Mouse (Mus musculus) layer of hippocampus, adult 2 months (tissue): ENCODE data around the gene Gm10322. TPM values are rescaled to one million over a fixed set of nuclear protein-coding genes. Genes with fewer than 3 reads are reported as not detected.

ENCODE experiments used
- DNase-seq, 2 experiments: peaks; one replicate each; pipeline ENCODE4 v3.0.0; 2022; ENCODE audit warnings: low spot score in 2 of 2
- H3K27ac ChIP-seq: fragments of 200-600 bp; 2 replicates; pipeline ENCODE4 v1.8.1; 2022
- H3K4me3 ChIP-seq: fragments of 200-600 bp; 2 replicates; pipeline ENCODE4 v1.8.1; 2022; ENCODE audit warnings: mild to moderate bottlenecking
- CTCF ChIP-seq: fragments of 200-600 bp; conservative IDR thresholded peaks from 2 replicates; pipeline ENCODE4 v1.8.1; 2022; ENCODE audit warnings: antibody characterized with exemption, mild to moderate bottlenecking, moderate library complexity
- total RNA-seq, 2 experiments: library from RNA; stranded (reverse); gene quantifications; 2 replicates each; pipeline ENCODE4 v1.2.3; 2021

Gene Gm10322
- total RNA-seq, 2 experiments from 2014 or later: not detected

GRCm38 (mm10) chr10:59613276-59613675 is 2.6 kb upstream of the Gm10322 start:
- Histone ChIP-seq H3K27ac (no peak overlapping the region; the same call in 1 of the 2 replicates), H3K4me3 (no peak overlapping the region)
- no peak for DNase-seq
- TF ChIP-seq CTCF: no peak

- DNase-seq: no peak
- TF ChIP-seq CTCF: peak; percentile 30
- Histone ChIP-seq H3K27ac (peak overlapping the region; percentile 32; the same call in 1 of the 2 replicates), H3K4me3 (peak overlapping the region; percentile 61)
These were observed 1.7 kb upstream of the Gm10322 start for GRCm38 (mm10) chr10:59614141-59614540.

GRCm38 (mm10) chr10:59615411-59615810 is 452 bp upstream of the Gm10322 start:
- peak overlapping the region; percentile 61 for H3K4me3 ChIP-seq
- H3K27ac ChIP-seq: peak overlapping the region; percentile 92
- no peak for TF ChIP-seq CTCF
- no peak for DNase-seq

GRCm38 (mm10) chr10:59616522-59616921 is 659 bp downstream of the Gm10322 start, which contains the start of gene Mcu:
Gene Mcu, minus strand, starts transcription at chr10:59616692.
- Histone ChIP-seq H3K27ac (peak within 1 kb of the TSS; percentile 92), H3K4me3 (peak within 1 kb of the TSS; percentile 61)
- DNase-seq: peak; percentile 95
- TF ChIP-seq CTCF: no peak

GRCm38 (mm10) chr10:59617776-59618175 is 1.9 kb downstream of the Gm10322 start:
- no peak overlapping the region for H3K27ac ChIP-seq
- TF ChIP-seq CTCF: no peak
- no peak overlapping the region for H3K4me3 ChIP-seq
- DNase-seq: no peak

- Histone ChIP-seq H3K4me3 (no peak overlapping the region), H3K27ac (no peak overlapping the region)
- TF ChIP-seq CTCF: no peak
- no peak for DNase-seq
These were observed 5.5 kb downstream of the Gm10322 start for GRCm38 (mm10) chr10:59621355-59621754.

GRCm38 (mm10) chr10:59623496-59623895 is 7.6 kb downstream of the Gm10322 start:
- no peak overlapping the region for H3K4me3 ChIP-seq
- H3K27ac ChIP-seq: no peak overlapping the region
- DNase-seq: no peak
- TF ChIP-seq CTCF: no peak

- peak overlapping the region; percentile 56; the same call in 1 of the 2 replicates for H3K27ac ChIP-seq
- no peak for TF ChIP-seq CTCF
These were observed 13.0 kb downstream of the Gm10322 start for GRCm38 (mm10) chr10:59628641-59629505.

GRCm38 (mm10) chr10:59629506-59629782 is 13.6 kb downstream of the Gm10322 start:
- TF ChIP-seq CTCF: no peak
- no peak for DNase-seq
- no peak overlapping the region for H3K4me3 ChIP-seq
- H3K27ac ChIP-seq: peak overlapping the region; percentile 56; the same call in 1 of the 2 replicates

More at GRCm38 (mm10) chr10:59628641-59629505, 13.0 kb downstream of the Gm10322 start:
- H3K4me3 ChIP-seq: no peak overlapping the region
- DNase-seq: no peak

- DNase-seq: no peak
- H3K4me3 ChIP-seq: no peak overlapping the region
- H3K27ac ChIP-seq: no peak overlapping the region
- no peak for TF ChIP-seq CTCF
These were observed 20.2 kb downstream of the Gm10322 start for GRCm38 (mm10) chr10:59636048-59636447.

- DNase-seq: no peak
- no peak for TF ChIP-seq CTCF
These were observed 21.1 kb downstream of the Gm10322 start for GRCm38 (mm10) chr10:59636751-59637533.

GRCm38 (mm10) chr10:59637596-59638124 is 21.8 kb downstream of the Gm10322 start:
- no peak for DNase-seq
- H3K4me3 ChIP-seq: no peak overlapping the region
- no peak for TF ChIP-seq CTCF
- no peak overlapping the region for H3K27ac ChIP-seq

More at GRCm38 (mm10) chr10:59636751-59637533, 21.1 kb downstream of the Gm10322 start:
- Histone ChIP-seq H3K27ac (no peak overlapping the region), H3K4me3 (no peak overlapping the region; the same call in 1 of the 2 replicates)

- no peak overlapping the region for H3K4me3 ChIP-seq
- no peak overlapping the region for H3K27ac ChIP-seq
- DNase-seq: no peak
- no peak for TF ChIP-seq CTCF
These were observed 22.7 kb downstream of the Gm10322 start for GRCm38 (mm10) chr10:59638576-59638975.
